Mouse (Mus musculus) heart, embryonic 16.5 days (tissue): ENCODE data around the gene Csgalnact2. TPM values are rescaled to one million over a fixed set of nuclear protein-coding genes. Genes with fewer than 3 reads are reported as not detected.

ENCODE experiments used
- ATAC-seq: fragments of 200-750 bp; cut with Nextera tagmentation; replicated peaks from 2 replicates; pipeline ENCODE4 v1.8.0; 2017; ENCODE audit warnings: moderate number of reproducible peaks; ENCODE audit not compliant: insufficient read depth, low FRiP score; ENCODE audit errors: extremely low read depth
- H3K27ac ChIP-seq: fragments of 300-500 bp; sonication (generic); 2 replicates; pipeline ENCODE4 v1.5.1; 2014; ENCODE audit warnings: mild to moderate bottlenecking, low read length, control low read depth, moderate library complexity
- H3K27me3 ChIP-seq: fragments of 300-500 bp; sonication (generic); 2 replicates; pipeline ENCODE4 v1.6.1; 2014; ENCODE audit warnings: low read length, mixed read lengths; ENCODE audit not compliant: control insufficient read depth, insufficient read depth
- H3K36me3 ChIP-seq: fragments of 300-500 bp; sonication (generic); 2 replicates; pipeline ENCODE4 v1.6.1; 2014; ENCODE audit not compliant: control insufficient read depth, insufficient read depth
- H3K4me1 ChIP-seq: fragments of 300-500 bp; sonication (generic); 2 replicates; pipeline ENCODE4 v1.6.1; 2014; ENCODE audit warnings: low read length, mixed read lengths; ENCODE audit not compliant: control insufficient read depth, insufficient read depth
- H3K4me2 ChIP-seq: fragments of 300-500 bp; sonication (generic); 2 replicates; pipeline ENCODE4 v1.6.1; 2014; ENCODE audit warnings: low read depth, mild to moderate bottlenecking, control low read depth, low read length
- H3K4me3 ChIP-seq: fragments of 300-500 bp; sonication (generic); 2 replicates; pipeline ENCODE4 v1.5.1; 2014; ENCODE audit warnings: mild to moderate bottlenecking, control low read depth, low read length
- H3K9ac ChIP-seq: fragments of 300-500 bp; sonication (generic); 2 replicates; pipeline ENCODE4 v1.6.1; 2014; ENCODE audit warnings: low read length, control low read depth
- H3K9me3 ChIP-seq: fragments of 300-500 bp; sonication (generic); replicated peaks from 2 replicates; pipeline ENCODE4 v1.6.1; 2016; ENCODE audit warnings: low read length; ENCODE audit not compliant: control insufficient read depth
- WGBS: fragments of 180-500 bp; shearing (Covaris S2); extraction: QIAGEN DNeasy Blood & Tissue Kit; methylation state at CpG from one replicate; pipeline ENCODE4 v1.1.7; 2014; 5-methylcytosine and 5-hydroxymethylcytosine counted together
- polyA plus RNA-seq: library from polyadenylated mRNA; unstranded; fragments of >200 nt; fragmentation: Nextera tagmentation; extraction: Ambion mirVana; gene quantifications from 2 replicates; pipeline ENCODE4 v1.2.1, GENCODE M21; 2015

The Csgalnact2 gene
- polyA plus RNA-seq, 1 experiment from 2014 or later, result 12.1 TPM

DNA sequence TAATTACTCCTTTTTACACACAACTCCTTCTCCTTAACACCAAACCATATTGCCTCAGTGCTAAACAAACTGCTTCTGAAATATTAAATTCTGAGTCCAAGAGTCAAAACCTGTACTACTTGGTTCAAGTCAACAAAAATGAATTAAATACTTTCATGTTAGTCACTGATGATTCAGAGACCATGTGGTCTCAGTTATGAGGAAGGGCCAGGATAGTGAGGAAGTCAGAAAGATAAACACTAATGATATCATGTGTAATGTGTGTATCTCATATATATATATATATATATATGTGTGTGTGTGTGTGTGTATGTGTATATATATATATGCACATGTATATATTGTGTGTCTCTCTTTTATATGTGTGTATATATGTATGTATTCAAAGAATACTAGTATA, 12.4 kb downstream of the Csgalnact2 start:
- Histone ChIP-seq H3K4me2 (no peak overlapping the region), H3K4me3 (no peak overlapping the region), H3K27me3 (no peaks in the 10 kb centered on the region), H3K4me1 (peaks cover 23% of the 10 kb centered on the region), H3K9ac (no peak overlapping the region), H3K9me3 (no peaks in the 10 kb centered on the region), H3K27ac (no peak overlapping the region), H3K36me3 (peaks cover 13% of the 10 kb centered on the region)
- no peak for ATAC-seq

DNA sequence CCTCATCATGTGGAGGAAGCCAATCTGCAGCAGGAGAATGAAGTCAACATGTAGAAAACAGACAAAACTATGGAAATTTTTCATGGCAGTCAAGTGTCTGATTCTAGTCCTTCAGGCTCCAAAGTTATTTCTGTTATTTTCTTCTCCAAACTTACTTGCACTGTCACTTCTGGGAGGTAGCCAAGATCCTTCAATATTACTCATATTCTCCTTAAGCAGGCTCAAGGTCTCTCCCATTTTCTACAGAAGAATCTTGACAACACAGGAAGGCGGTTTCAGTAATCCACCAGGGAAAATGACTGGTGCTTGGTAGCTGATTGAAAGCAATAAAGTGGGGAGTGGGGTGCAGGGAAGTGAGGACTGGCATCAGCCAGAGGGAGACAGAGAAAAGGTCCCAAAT, 16.2 kb downstream of the Csgalnact2 start:
- no peak overlapping the region for H3K4me3 ChIP-seq
- no peak for ATAC-seq
- 91% methylated on average over 1 of the region's 1 CpGs for WGBS

DNA sequence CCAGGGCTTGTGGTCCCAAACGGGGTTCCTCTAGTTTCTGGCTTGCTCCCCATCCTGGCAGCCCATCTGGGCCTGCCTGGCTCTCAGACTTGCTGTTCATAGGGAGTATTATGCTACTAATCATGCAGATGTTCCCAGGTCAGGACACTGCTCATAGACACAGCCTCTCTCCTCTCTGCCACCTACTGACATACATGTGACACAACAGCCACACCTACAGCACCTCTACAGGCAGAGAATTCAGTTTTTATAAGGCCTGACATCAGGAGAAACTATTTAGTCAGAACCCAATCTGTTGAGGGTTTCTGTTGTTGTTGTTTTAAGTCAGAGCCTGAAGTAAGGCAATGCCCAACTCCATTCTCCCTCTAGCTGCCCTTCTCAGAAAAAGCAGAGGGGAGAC, 27.1 kb downstream of the Csgalnact2 start:
- 52% methylated on average over 1 of the region's 1 CpGs for WGBS
- Histone ChIP-seq H3K9me3 (no peaks in the 10 kb centered on the region), H3K4me3 (no peak overlapping the region), H3K4me1 (no peaks in the 10 kb centered on the region), H3K4me2 (no peak overlapping the region), H3K27me3 (no peaks in the 10 kb centered on the region), H3K9ac (no peak overlapping the region), H3K27ac (no peak overlapping the region), H3K36me3 (peaks cover 4% of the 10 kb centered on the region)
- ATAC-seq, result no peak

More for the DNA sequence above, 16.2 kb downstream of the Csgalnact2 start:
- Histone ChIP-seq H3K4me2 (no peak overlapping the region), H3K4me1 (peaks cover 10% of the 10 kb centered on the region), H3K27me3 (no peaks in the 10 kb centered on the region), H3K36me3 (peaks cover 13% of the 10 kb centered on the region), H3K9me3 (no peaks in the 10 kb centered on the region), H3K27ac (no peak overlapping the region), H3K9ac (no peak overlapping the region)

DNA sequence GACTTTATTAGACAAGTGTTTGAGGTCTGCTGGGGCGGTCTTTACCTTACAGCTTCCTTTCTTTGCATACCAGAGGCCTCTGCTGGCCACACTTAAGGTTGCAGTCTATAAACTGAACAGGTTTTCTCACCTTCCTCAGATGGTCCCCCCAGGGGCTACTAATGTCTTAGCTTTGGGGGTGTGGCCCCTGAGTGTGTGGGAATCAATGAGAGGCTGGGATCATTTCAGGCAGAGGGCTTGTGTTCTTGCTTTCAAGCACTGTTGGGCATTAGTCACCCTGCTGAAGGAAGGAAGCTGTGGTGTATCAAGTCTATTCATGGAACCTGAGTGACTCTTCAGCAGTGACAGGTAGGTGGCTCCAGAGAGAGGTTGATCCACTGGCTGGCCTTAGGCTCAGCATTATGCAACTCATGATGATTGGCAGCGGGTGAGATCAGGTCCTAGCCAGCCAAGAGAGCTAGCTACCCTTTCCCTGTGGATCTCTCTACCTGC, 39.6 kb downstream of the Csgalnact2 start:
- peaks cover 3% of the 10 kb centered on the region; the same call in 1 of the 2 replicates for H3K9me3 ChIP-seq
- no peak overlapping the region for H3K27ac ChIP-seq
- H3K27me3 ChIP-seq, result no peaks in the 10 kb centered on the region
- H3K4me1 ChIP-seq, result no peaks in the 10 kb centered on the region
- WGBS, result 26% methylated on average over 2 of the region's 2 CpGs
- H3K36me3 ChIP-seq, result no peaks in the 10 kb centered on the region
- no peak overlapping the region for H3K4me3 ChIP-seq
- H3K9ac ChIP-seq, result no peak overlapping the region
- ATAC-seq, result no peak
- no peak overlapping the region for H3K4me2 ChIP-seq

DNA sequence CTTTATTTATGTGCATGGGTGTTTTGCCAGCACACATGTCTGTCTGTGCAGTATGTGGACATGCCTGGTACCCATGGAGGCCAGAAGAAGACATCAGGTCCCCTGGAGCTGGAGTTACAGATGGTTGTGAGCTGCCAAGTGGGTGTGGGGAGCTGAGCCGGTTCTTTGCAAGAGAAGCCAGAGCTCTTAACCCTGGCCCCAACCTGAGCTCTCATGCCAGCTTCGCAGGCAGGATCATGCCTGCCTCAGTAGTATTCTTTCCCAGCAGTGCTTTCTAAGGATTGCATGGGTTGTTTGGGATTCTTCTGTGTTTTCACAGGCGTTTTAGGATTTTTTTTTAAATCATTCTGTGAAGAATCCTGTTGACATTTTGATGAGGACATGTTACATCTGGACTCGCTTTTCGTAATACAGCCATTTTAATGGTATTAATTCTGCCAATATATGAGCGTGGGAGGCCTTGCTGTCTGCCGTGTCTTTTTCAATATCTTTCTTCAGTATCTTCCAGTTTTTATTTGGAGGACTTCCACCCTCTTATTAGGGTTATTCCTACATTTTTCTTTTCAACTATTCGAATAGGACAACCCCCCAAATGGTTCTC, 41.1 kb downstream of the Csgalnact2 start:
- H3K27ac ChIP-seq, result no peak overlapping the region
- ATAC-seq, result no peak

DNA sequence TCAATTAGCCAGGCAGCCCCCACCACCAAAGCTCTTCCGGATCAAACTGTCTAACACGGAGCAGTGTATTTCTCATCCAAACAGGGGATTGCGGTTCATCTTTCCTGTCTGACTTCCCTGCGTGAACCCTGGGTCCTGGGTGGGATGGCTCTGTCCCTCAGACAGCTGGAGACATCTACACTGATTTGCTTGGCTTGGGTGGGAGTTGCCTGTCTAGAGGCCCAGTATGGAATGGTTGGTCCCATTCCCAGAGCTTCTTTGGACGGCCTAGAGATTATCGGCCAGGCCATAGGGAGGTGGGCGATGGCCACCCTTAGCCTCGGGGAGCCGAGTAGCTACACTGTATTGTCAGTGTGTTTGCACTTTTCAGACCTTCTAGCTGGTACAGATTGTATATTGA, 48.1 kb downstream of the Csgalnact2 start:
- Histone ChIP-seq H3K27me3 (no peaks in the 10 kb centered on the region), H3K9me3 (peaks cover 3% of the 10 kb centered on the region; the same call in 1 of the 2 replicates), H3K4me2 (no peak overlapping the region), H3K27ac (no peak overlapping the region), H3K4me3 (no peak overlapping the region), H3K4me1 (no peaks in the 10 kb centered on the region), H3K36me3 (no peaks in the 10 kb centered on the region), H3K9ac (no peak overlapping the region)
- WGBS, result 77% methylated on average over 9 of the region's 9 CpGs
- ATAC-seq, result no peak

More for the DNA sequence above, 41.1 kb downstream of the Csgalnact2 start:
- Histone ChIP-seq H3K9ac (no peak overlapping the region), H3K36me3 (no peaks in the 10 kb centered on the region), H3K4me3 (no peak overlapping the region), H3K9me3 (peaks cover 3% of the 10 kb centered on the region; the same call in 1 of the 2 replicates), H3K4me1 (no peaks in the 10 kb centered on the region), H3K27me3 (no peaks in the 10 kb centered on the region), H3K4me2 (no peak overlapping the region)
- WGBS, result 58% methylated on average over 8 of the region's 8 CpGs

DNA sequence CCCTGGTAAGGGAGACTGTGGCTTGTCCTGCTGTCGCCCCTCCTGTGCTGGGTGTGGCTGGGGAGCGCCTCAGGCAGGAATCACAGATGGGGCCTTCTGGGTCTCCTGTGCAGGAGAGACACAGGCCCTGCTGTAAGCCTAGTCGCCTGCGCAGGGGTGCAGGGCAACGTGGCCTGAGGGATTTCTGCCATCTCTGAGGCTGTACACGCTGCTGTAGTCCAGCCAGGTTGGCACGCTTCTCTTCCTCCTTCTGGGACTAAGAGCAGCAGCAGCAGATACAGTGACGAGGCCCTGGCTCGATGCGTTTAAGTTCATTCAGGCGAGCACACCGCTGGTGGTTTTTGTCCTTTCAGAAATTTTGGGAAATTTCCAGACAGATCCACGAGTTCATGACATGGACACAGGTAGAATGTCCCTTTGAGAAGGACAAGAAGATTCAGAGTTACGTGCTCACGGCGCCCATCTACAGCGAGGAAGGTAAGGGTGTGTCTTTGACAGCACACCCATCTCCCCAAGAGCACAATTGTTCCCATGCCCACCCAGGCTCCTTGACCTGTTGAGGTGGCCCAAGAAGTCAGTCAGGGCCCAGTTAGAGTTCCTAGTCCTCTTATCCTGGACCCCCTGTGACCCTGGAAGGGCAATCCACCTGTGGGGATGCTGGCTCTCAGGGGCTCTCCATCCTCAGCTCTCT, 50.0 kb downstream of the Csgalnact2 start:
- ATAC-seq, result no peak
- Histone ChIP-seq H3K4me2 (no peak overlapping the region), H3K4me3 (no peak overlapping the region), H3K27ac (no peak overlapping the region), H3K4me1 (no peaks in the 10 kb centered on the region), H3K9me3 (no peaks in the 10 kb centered on the region), H3K36me3 (no peaks in the 10 kb centered on the region), H3K27me3 (no peaks in the 10 kb centered on the region), H3K9ac (no peak overlapping the region)
- 80% methylated on average over 17 of the region's 17 CpGs for WGBS

DNA sequence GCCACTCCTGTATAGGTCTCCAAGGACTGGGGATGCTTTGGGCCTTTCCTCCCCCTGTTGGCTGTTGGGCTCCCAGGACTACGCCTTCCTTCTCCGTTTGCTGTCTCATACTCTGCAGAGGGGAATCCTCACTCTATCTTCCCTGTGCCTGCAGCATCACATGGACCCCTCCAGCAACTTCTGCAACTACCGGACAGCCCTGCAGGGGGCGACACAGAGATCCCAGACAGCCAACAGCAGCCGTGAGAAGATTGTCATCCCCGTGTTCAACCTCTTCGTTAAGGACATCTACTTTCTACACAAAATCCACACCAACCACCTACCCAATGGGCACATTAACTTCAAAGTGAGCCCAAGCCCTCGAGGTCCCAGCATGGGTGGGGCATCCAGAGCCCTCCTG, 51.0 kb downstream of the Csgalnact2 start:
- Histone ChIP-seq H3K27me3 (no peaks in the 10 kb centered on the region), H3K4me2 (no peak overlapping the region), H3K27ac (no peak overlapping the region), H3K36me3 (no peaks in the 10 kb centered on the region), H3K9ac (no peak overlapping the region), H3K4me1 (no peaks in the 10 kb centered on the region), H3K9me3 (no peaks in the 10 kb centered on the region), H3K4me3 (no peak overlapping the region)
- no peak for ATAC-seq
- WGBS, result 51% methylated on average over 8 of the region's 8 CpGs

DNA sequence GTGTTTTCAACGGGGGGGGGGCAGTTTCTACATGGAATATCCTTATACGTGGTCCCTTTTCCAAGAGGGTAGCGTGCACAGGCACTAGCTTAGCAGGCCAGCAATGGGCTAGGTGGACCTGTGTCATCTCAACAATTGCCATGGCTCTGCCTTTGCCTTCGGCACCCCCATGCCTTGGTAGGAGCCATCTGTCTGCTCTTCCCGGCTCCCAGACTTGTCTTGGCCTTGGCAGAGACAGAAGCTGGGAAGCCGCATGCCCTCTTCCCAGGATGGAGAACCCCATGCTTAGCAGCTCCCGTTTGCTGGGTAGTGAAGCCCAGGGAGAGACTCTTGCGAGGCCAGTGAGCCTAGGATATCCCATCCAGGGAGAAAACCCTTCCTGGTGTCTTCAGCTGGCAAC, 54.3 kb downstream of the Csgalnact2 start:
- Histone ChIP-seq H3K27ac (no peak overlapping the region), H3K27me3 (0 out of 2 replicates have a peak, but pooled peaks cover 4% of the 10 kb centered on the region), H3K4me3 (no peak overlapping the region), H3K9me3 (no peaks in the 10 kb centered on the region), H3K36me3 (no peaks in the 10 kb centered on the region), H3K9ac (no peak overlapping the region), H3K4me1 (no peaks in the 10 kb centered on the region), H3K4me2 (no peak overlapping the region)
- ATAC-seq, result no peak
- 85% methylated on average over 8 of the region's 8 CpGs for WGBS
